Mouse (Mus musculus): ENCODE measurements around the gene Pla2g2c.

The Pla2g2c gene

GRCm38 (mm10) chr4:138723493-138724281 is 905 bp upstream of the Pla2g2c start:
- POLR2A ChIA-PET, result interaction anchor here in 2 of 4 experiments (1.0 to 1.7 kb wide), 3 partner anchors 12 to 21 kb away, joined by 4 to 6 read pairs (median 4); no protein-coding TSS in a partner anchor
- CTCF ChIA-PET, result interaction anchor here in 3 of 4 experiments (0.6 to 1.2 kb wide), 3 partner anchors 14 to 277 kb away, joined by 3 read pairs; no protein-coding TSS in a partner anchor

- CTCF ChIA-PET, result interaction anchor here in 3 of 4 experiments (0.6 to 1.5 kb wide), 5 partner anchors 19 to 278 kb away, joined by 3 read pairs; no protein-coding TSS in a partner anchor
Observed at GRCm38 (mm10) chr4:138725127-138725461, 502 bp downstream of the Pla2g2c start.

GRCm38 (mm10) chr4:138725751-138726150 is 1.2 kb downstream of the Pla2g2c start:
- POLR2A ChIA-PET, result interaction anchor here in 2 of 4 experiments (0.6 to 2.0 kb wide), 5 partner anchors 18 to 246 kb away, joined by 3 to 16 read pairs (median 4); no protein-coding TSS in a partner anchor
- CTCF ChIA-PET, result interaction anchor here in 3 of 4 experiments (0.6 to 1.5 kb wide), 5 partner anchors 17 to 618 kb away, joined by 3 to 5 read pairs (median 3); no protein-coding TSS in a partner anchor

More at GRCm38 (mm10) chr4:138725127-138725461, 502 bp downstream of the Pla2g2c start:
- POLR2A ChIA-PET, result interaction anchor here in 3 of 4 experiments (0.6 to 2.0 kb wide), 9 partner anchors 13 to 247 kb away, joined by 3 to 16 read pairs (median 4); no protein-coding TSS in a partner anchor

GRCm38 (mm10) chr4:138729018-138729703 is 4.6 kb downstream of the Pla2g2c start:
- POLR2A ChIA-PET, result interaction anchor here in 3 of 4 experiments (0.6 to 1.9 kb wide), 10 partner anchors 10 to 652 kb away, joined by 3 to 4 read pairs (median 4); no protein-coding TSS in a partner anchor
- CTCF ChIA-PET, result interaction anchor here in 2 of 4 experiments (1.0 to 1.2 kb wide), 2 partner anchors 10 to 127 kb away, joined by 3 to 4 read pairs; no protein-coding TSS in a partner anchor

- CTCF ChIA-PET, result no interaction called here
- POLR2A ChIA-PET, result no interaction called here
Observed at GRCm38 (mm10) chr4:138734105-138734504, 9.5 kb downstream of the Pla2g2c start.

GRCm38 (mm10) chr4:138734863-138735262 is 10.3 kb downstream of the Pla2g2c start:
- ChIA-PET POLR2A (interaction anchor here in 1 of 4 experiments (0.7 kb wide), 1 partner anchor 15 kb away, joined by 3 read pairs; no protein-coding TSS in a partner anchor), CTCF (no interaction called here)

GRCm38 (mm10) chr4:138737031-138737430 is 12.4 kb downstream of the Pla2g2c start, which contains the start of gene Ubxn10:
Gene Ubxn10, minus strand, starts transcription at chr4:138737167.
- POLR2A ChIA-PET, result interaction anchor here in 1 of 4 experiments (0.7 kb wide), 1 partner anchor 34 kb away, joined by 3 read pairs; no protein-coding TSS in a partner anchor
- CTCF ChIA-PET, result interaction anchor here in 2 of 4 experiments (0.6 to 1.1 kb wide), 2 partner anchors 57 to 119 kb away, joined by 3 to 6 read pairs; no protein-coding TSS in a partner anchor

- POLR2A ChIA-PET, result interaction anchor here in 2 of 4 experiments (0.8 to 1.4 kb wide), 6 partner anchors 10 to 291 kb away, joined by 3 to 4 read pairs (median 3); partner anchors contain the start of gene Pla2g2c (in 1 of the 2)
- CTCF ChIA-PET, result interaction anchor here in 3 of 4 experiments (0.5 to 1.5 kb wide), 7 partner anchors 10 to 328 kb away, joined by 3 to 5 read pairs (median 3); no protein-coding TSS in a partner anchor
Observed at GRCm38 (mm10) chr4:138739136-138739851, 14.7 kb downstream of the Pla2g2c start.

- ChIA-PET CTCF (interaction anchor here in 3 of 4 experiments (0.6 to 1.8 kb wide), 7 partner anchors 38 to 371 kb away, joined by 3 to 6 read pairs (median 3); no protein-coding TSS in a partner anchor), POLR2A (interaction anchor here in 2 of 4 experiments (0.6 to 1.3 kb wide), 4 partner anchors 39 to 583 kb away, joined by 3 to 6 read pairs (median 4); no protein-coding TSS in a partner anchor)
Observed at GRCm38 (mm10) chr4:138745884-138746283, 21.3 kb downstream of the Pla2g2c start.

GRCm38 (mm10) chr4:138746866-138747265 is 22.3 kb downstream of the Pla2g2c start:
- ChIA-PET POLR2A (interaction anchor here in 2 of 4 experiments (0.5 to 1.5 kb wide), 2 partner anchors 41 to 170 kb away, joined by 3 to 7 read pairs; no protein-coding TSS in a partner anchor), CTCF (interaction anchor here in 2 of 4 experiments (0.6 to 1.9 kb wide), 4 partner anchors 47 to 112 kb away, joined by 3 to 13 read pairs (median 4); no protein-coding TSS in a partner anchor)

- POLR2A ChIA-PET, result interaction anchor here in 3 of 4 experiments (0.6 to 1.5 kb wide), 4 partner anchors 42 to 299 kb away, joined by 3 to 7 read pairs (median 4); no protein-coding TSS in a partner anchor
- CTCF ChIA-PET, result interaction anchor here (0.6 to 2.6 kb wide), 22 partner anchors 16 to 344 kb away, joined by 3 to 21 read pairs (median 5); no protein-coding TSS in a partner anchor
Observed at GRCm38 (mm10) chr4:138747851-138748250, 23.3 kb downstream of the Pla2g2c start.

GRCm38 (mm10) chr4:138748369-138749072 is 23.9 kb downstream of the Pla2g2c start:
- POLR2A ChIA-PET, result interaction anchor here in 3 of 4 experiments (0.6 to 1.5 kb wide), 3 partner anchors 42 to 300 kb away, joined by 3 to 7 read pairs (median 4); no protein-coding TSS in a partner anchor
- CTCF ChIA-PET, result interaction anchor here (0.6 to 2.6 kb wide), 22 partner anchors 17 to 343 kb away, joined by 3 to 21 read pairs (median 5); no protein-coding TSS in a partner anchor

- ChIA-PET POLR2A (interaction anchor here in 1 of 4 experiments (1.1 to 1.5 kb wide), 2 partner anchors 14 to 34 kb away, joined by 3 to 4 read pairs; no protein-coding TSS in a partner anchor), CTCF (no interaction called here)
Observed at GRCm38 (mm10) chr4:138752603-138753002, 28.0 kb downstream of the Pla2g2c start.

GRCm38 (mm10) chr4:138753608-138754007 is 29.0 kb downstream of the Pla2g2c start:
- ChIA-PET POLR2A (interaction anchor here in 3 of 4 experiments (0.6 to 1.5 kb wide), 6 partner anchors 8 to 103 kb away, joined by 3 to 4 read pairs (median 4); no protein-coding TSS in a partner anchor), CTCF (interaction anchor here (0.6 to 2.3 kb wide), 8 partner anchors 30 to 1085 kb away, joined by 3 to 11 read pairs (median 3); no protein-coding TSS in a partner anchor)

- ChIA-PET CTCF (interaction anchor here (0.5 to 2.3 kb wide), 4 partner anchors 32 to 555 kb away, joined by 3 to 6 read pairs (median 4); no protein-coding TSS in a partner anchor), POLR2A (interaction anchor here in 2 of 4 experiments (1.1 to 1.5 kb wide), 3 partner anchors 39 to 52 kb away, joined by 3 to 4 read pairs (median 3); no protein-coding TSS in a partner anchor)
Observed at GRCm38 (mm10) chr4:138754432-138754831, 29.8 kb downstream of the Pla2g2c start.

- ChIA-PET CTCF (interaction anchor here in 2 of 4 experiments (0.6 to 1.0 kb wide), 4 partner anchors 33 to 118 kb away, joined by 3 to 6 read pairs (median 3); partner anchors contain the start of gene Gm13030 (in 1 of the 2)), POLR2A (interaction anchor here in 3 of 4 experiments (0.7 to 1.5 kb wide), 5 partner anchors 17 to 68 kb away, joined by 3 read pairs; no protein-coding TSS in a partner anchor)
Observed at GRCm38 (mm10) chr4:138755439-138755838, 30.8 kb downstream of the Pla2g2c start.

All from embryonic stem cell, embryonic (primary cell).